Mouse (Mus musculus) C2C12 (cell line): ENCODE data around the gene Pced1a.

Source experiments
- CTCF ChIP-seq: IDR thresholded peaks from one replicate; pipeline ENCODE4 v1.5.1; 2011; ENCODE audit not compliant: control insufficient read depth, insufficient read depth, insufficient read length
- FOSL1 ChIP-seq: IDR thresholded peaks from one replicate; pipeline ENCODE4 v1.8.0; 2011; ENCODE audit warnings: mild to moderate bottlenecking, low read length; ENCODE audit not compliant: poor library complexity, insufficient read depth, severe bottlenecking
- MAX ChIP-seq: IDR thresholded peaks from one replicate; pipeline ENCODE4 v1.6.1; 2011; ENCODE audit warnings: mild to moderate bottlenecking, control low read depth
- MYOD1 ChIP-seq: IDR thresholded peaks from one replicate; pipeline ENCODE4 v1.6.1; 2011; ENCODE audit warnings: low read depth; ENCODE audit not compliant: control insufficient read depth, insufficient read length

- TF ChIP-seq MYOD1 (no peak), CTCF (no peak), FOSL1 (no peak), MAX (no peak)
Observed at GRCm38 (mm10) chr2:130383895-130384294, 40.6 kb downstream of the Pced1a start.
